In the genomic region with DNA sequence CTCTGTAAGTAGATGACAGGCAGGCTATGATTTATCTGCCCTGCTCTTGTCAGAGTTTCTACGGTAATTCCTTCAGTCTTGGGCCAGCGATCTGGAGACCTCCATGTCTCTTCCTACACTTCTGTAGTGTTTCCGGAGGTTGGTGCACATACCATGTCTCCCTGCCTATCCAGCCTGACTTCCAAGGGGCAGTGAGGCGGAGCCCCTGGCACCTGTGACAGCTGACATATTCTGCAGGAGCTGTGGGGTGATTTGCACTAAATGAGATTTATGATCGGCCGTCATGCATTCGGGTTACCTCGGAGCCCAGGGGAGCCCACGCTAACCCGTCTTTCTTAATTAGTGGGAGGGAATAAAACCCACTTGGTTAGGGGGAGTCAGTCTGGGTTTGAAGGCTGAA, we compare ENCODE assay signal across 20 mouse cellular contexts. TPM values are rescaled to one million over a fixed set of nuclear protein-coding genes. Genes with fewer than 3 reads are reported as not detected.
DNase-seq lines count a peak whose midpoint lies in the region; ATAC-seq lines count a peak whose summit lies in the region.
"Had no signal": no experiment of that assay in that cellular context is flagged by ENCODE, and none has a peak within 500 bp of the region (broad histone marks: within the 10 kb centered on the region; RNA-seq: fewer than 3 reads in every experiment).

No protein-coding gene starts in this region.

- 70% methylated on average over 10 of the region's 10 CpGs for WGBS in hindbrain, embryonic 12.5 days
- WGBS in hindbrain, embryonic 10.5 days = 89% methylated on average over 10 of the region's 10 CpGs
- WGBS in kidney, embryonic 15.5 days = 24% methylated on average over 10 of the region's 10 CpGs
- WGBS in midbrain, embryonic 13.5 days = 76% methylated on average over 10 of the region's 10 CpGs
- 64% methylated on average over 10 of the region's 10 CpGs for WGBS in midbrain, embryonic 15.5 days
- WGBS in neural tube, embryonic 14.5 days = 33% methylated on average over 10 of the region's 10 CpGs

- peak; percentile 38; the same call in 1 of the 2 replicates for ATAC-seq in hindbrain, embryonic 12.5 days (ENCODE audit: low FRiP score)
- ATAC-seq in kidney, embryonic 15.5 days (replicated peaks; ENCODE audit: low FRiP score) = peak; percentile 66
- ATAC-seq in midbrain, embryonic 13.5 days = 0 out of 2 replicates have a peak, but pooled peaks have one; percentile 30
- ATAC-seq in midbrain, embryonic 15.5 days (replicated peaks) = no peak
- peak; percentile 42; the same call in 1 of the 2 replicates for ATAC-seq in neural tube, embryonic 14.5 days (ENCODE audit: low read depth)
- ATAC-seq: forebrain, embryonic 14.5 days had no signal

- no peak for DNase-seq in hindbrain, embryonic 10.5 days (ENCODE audit: low spot score)
- no peak for DNase-seq in kidney, postnatal 36 days
- DNase-seq: adrenal gland, adult 2 months; adrenal gland, postnatal 25 days; cerebellum, adult 18-20 months; cerebellum, adult 9-11 months; cerebellum, postnatal 36 days; gastrocnemius, adult 2 months; gastrocnemius, postnatal 25 days; heart, postnatal 10 days; heart, postnatal 4 days had no signal

- no peak overlapping the region for H3K4me2 ChIP-seq in hindbrain, embryonic 12.5 days (replicated peaks)
- H3K4me2 ChIP-seq in kidney, embryonic 15.5 days = no peak overlapping the region
- no peak overlapping the region for H3K4me2 ChIP-seq in midbrain, embryonic 13.5 days (replicated peaks)
- no peak overlapping the region for H3K4me2 ChIP-seq in midbrain, embryonic 15.5 days
- no peak overlapping the region for H3K4me2 ChIP-seq in neural tube, embryonic 14.5 days (ENCODE audit: low read depth, low read length)
- H3K4me2 ChIP-seq: embryonic facial prominence, embryonic 15.5 days had no signal

- peaks cover 20% of the 10 kb centered on the region for H3K4me1 ChIP-seq in hindbrain, embryonic 12.5 days
- H3K4me1 ChIP-seq in hindbrain, embryonic 10.5 days (replicated peaks) = peaks cover 35% of the 10 kb centered on the region
- H3K4me1 ChIP-seq in kidney, embryonic 15.5 days = peaks cover 49% of the 10 kb centered on the region
- H3K4me1 ChIP-seq in midbrain, embryonic 13.5 days (replicated peaks) = peaks cover 23% of the 10 kb centered on the region
- H3K4me1 ChIP-seq in midbrain, embryonic 15.5 days = peaks cover 10% of the 10 kb centered on the region; the same call in 1 of the 2 replicates
- no peaks in the 10 kb centered on the region for H3K4me1 ChIP-seq in neural tube, embryonic 14.5 days (ENCODE audit: control insufficient read depth, insufficient read depth, low read length)

- no peak overlapping the region for H3K27ac ChIP-seq in hindbrain, embryonic 12.5 days
- no peak overlapping the region for H3K27ac ChIP-seq in hindbrain, embryonic 10.5 days
- H3K27ac ChIP-seq in kidney, embryonic 15.5 days = no peak overlapping the region
- H3K27ac ChIP-seq in midbrain, embryonic 13.5 days = no peak overlapping the region
- H3K27ac ChIP-seq in midbrain, embryonic 15.5 days = no peak overlapping the region
- no peak overlapping the region for H3K27ac ChIP-seq in neural tube, embryonic 14.5 days (ENCODE audit: low read depth, low read length)
- H3K27ac ChIP-seq: embryonic facial prominence, embryonic 15.5 days; gastrocnemius, adult 2 months had no signal

- H3K27me3 ChIP-seq in hindbrain, embryonic 12.5 days = no peaks in the 10 kb centered on the region
- H3K27me3 ChIP-seq in hindbrain, embryonic 10.5 days (ENCODE audit: insufficient read depth, poor library complexity, severe bottlenecking) = peaks cover 10% of the 10 kb centered on the region; the same call in 1 of the 2 replicates
- 0 out of 2 replicates have a peak, but pooled peaks cover 7% of the 10 kb centered on the region for H3K27me3 ChIP-seq in kidney, embryonic 15.5 days
- H3K27me3 ChIP-seq in midbrain, embryonic 13.5 days = no peaks in the 10 kb centered on the region
- no peaks in the 10 kb centered on the region for H3K27me3 ChIP-seq in midbrain, embryonic 15.5 days (replicated peaks)
- no peaks in the 10 kb centered on the region for H3K27me3 ChIP-seq in neural tube, embryonic 14.5 days (ENCODE audit: control insufficient read depth, insufficient read depth, low read length)
- H3K27me3 ChIP-seq: embryonic facial prominence, embryonic 15.5 days had no signal

- no peaks in the 10 kb centered on the region for H3K36me3 ChIP-seq in hindbrain, embryonic 12.5 days
- no peaks in the 10 kb centered on the region for H3K36me3 ChIP-seq in hindbrain, embryonic 10.5 days
- H3K36me3 ChIP-seq in kidney, embryonic 15.5 days = no peaks in the 10 kb centered on the region
- no peaks in the 10 kb centered on the region for H3K36me3 ChIP-seq in midbrain, embryonic 13.5 days
- H3K36me3 ChIP-seq in midbrain, embryonic 15.5 days (replicated peaks) = no peaks in the 10 kb centered on the region
- H3K36me3 ChIP-seq in neural tube, embryonic 14.5 days (ENCODE audit: control insufficient read depth, insufficient read depth, low read length) = no peaks in the 10 kb centered on the region
- H3K36me3 ChIP-seq: embryonic facial prominence, embryonic 15.5 days; forebrain, embryonic 10.5 days had no signal

- no peak overlapping the region for H3K9ac ChIP-seq in hindbrain, embryonic 12.5 days
- H3K9ac ChIP-seq in kidney, embryonic 15.5 days = no peak overlapping the region
- H3K9ac ChIP-seq in midbrain, embryonic 13.5 days (replicated peaks) = no peak overlapping the region
- H3K9ac ChIP-seq in midbrain, embryonic 15.5 days = no peak overlapping the region
- no peak overlapping the region for H3K9ac ChIP-seq in neural tube, embryonic 14.5 days (replicated peaks; ENCODE audit: low read depth, low read length)
- H3K9ac ChIP-seq: embryonic facial prominence, embryonic 15.5 days had no signal

- H3K9me3 ChIP-seq in hindbrain, embryonic 12.5 days (replicated peaks) = no peaks in the 10 kb centered on the region
- no peaks in the 10 kb centered on the region for H3K9me3 ChIP-seq in hindbrain, embryonic 10.5 days
- no peaks in the 10 kb centered on the region for H3K9me3 ChIP-seq in kidney, embryonic 15.5 days (replicated peaks)
- H3K9me3 ChIP-seq in midbrain, embryonic 13.5 days = no peaks in the 10 kb centered on the region
- H3K9me3 ChIP-seq in midbrain, embryonic 15.5 days = no peaks in the 10 kb centered on the region
- no peaks in the 10 kb centered on the region for H3K9me3 ChIP-seq in neural tube, embryonic 14.5 days (ENCODE audit: control insufficient read depth, low read length)
- H3K9me3 ChIP-seq: embryonic facial prominence, embryonic 15.5 days; forebrain, embryonic 10.5 days had no signal

- H3K4me3 ChIP-seq in hindbrain, embryonic 12.5 days = no peak overlapping the region
- H3K4me3 ChIP-seq in hindbrain, embryonic 10.5 days = no peak overlapping the region
- H3K4me3 ChIP-seq in kidney, embryonic 15.5 days (replicated peaks) = no peak overlapping the region
- H3K4me3 ChIP-seq in midbrain, embryonic 13.5 days (replicated peaks) = no peak overlapping the region
- H3K4me3 ChIP-seq in midbrain, embryonic 15.5 days = no peak overlapping the region
- H3K4me3 ChIP-seq in neural tube, embryonic 14.5 days (ENCODE audit: low read depth, low read length) = no peak overlapping the region
- H3K4me3 ChIP-seq: embryonic facial prominence, embryonic 15.5 days; erythroblast, embryonic 14.5 days; forebrain, embryonic 10.5 days; gastrocnemius, adult 2 months had no signal

RNA-seq across cellular contexts. Expression of a gene that starts 49.7 kb away (rescaled TPM):
- 26.9 and 27.6 TPM in 2 replicates for polyA plus RNA-seq in hindbrain, embryonic 12.5 days (2016; fragmentation: Nextera tagmentation; extraction: Ambion mirVana)
- polyA plus RNA-seq in hindbrain, embryonic 10.5 days (2016; fragmentation: Nextera tagmentation; extraction: Ambion mirVana) = 19.2 and 22.3 TPM in 2 replicates
- 42.9 and 46.8 TPM in 2 replicates for polyA plus RNA-seq in kidney, embryonic 15.5 days (2015; fragmentation: Nextera tagmentation; extraction: Ambion mirVana)
- polyA plus RNA-seq in midbrain, embryonic 13.5 days (2015; fragmentation: Nextera tagmentation; extraction: Ambion mirVana) = 16.1 and 17.1 TPM in 2 replicates
- polyA plus RNA-seq in midbrain, embryonic 15.5 days (2015; fragmentation: Nextera tagmentation; extraction: Ambion mirVana) = 11.3 and 11.4 TPM in 2 replicates
- 8.7 and 10.8 TPM in 2 replicates for polyA plus RNA-seq in neural tube, embryonic 14.5 days (2014; fragmentation: Nextera tagmentation; extraction: Ambion mirVana)
- polyA plus RNA-seq: erythroblast, embryonic 14.5 days had no signal
